Mouse (Mus musculus): ENCODE results near the gene Ctr9. TPM values are rescaled to one million over a fixed set of nuclear protein-coding genes. Genes with fewer than 3 reads are reported as not detected.

Gene Ctr9
- polyA plus RNA-seq, 2 experiments = 12.7 to 20.2 TPM

GRCm38 (mm10) chr7:111059527-111059926 is 30.8 kb downstream of the Ctr9 start:
- DNase-seq (ENCODE audit: low read depth in 3 of 3, low spot score in 3 of 3) (no peak), ATAC-seq (ENCODE audit: insufficient read depth) (no peak)
- H3K9me3 ChIP-seq (ENCODE audit: control insufficient read depth, low read length) = no peaks in the 10 kb centered on the region
- WGBS (ENCODE audit: insufficient replicate concordance) = 78% methylated on average over 5 of the region's 5 CpGs
- no peak overlapping the region for H3K9ac ChIP-seq (replicated peaks)
- no peak overlapping the region for H3K4me2 ChIP-seq (ENCODE audit: low read depth)
- H3K27me3 ChIP-seq (ENCODE audit: control insufficient read depth, insufficient read depth, low read length) = no peaks in the 10 kb centered on the region
- no peak overlapping the region for H3K27ac ChIP-seq
- TF ChIP-seq CTCF (IDR thresholded peaks at IDR 0.05; ENCODE audit: low read depth) (no peak), EP300 (IDR thresholded peaks at IDR 0.05; ENCODE audit: low read depth) (no peak)
- no peak overlapping the region for H3K4me3 ChIP-seq (ENCODE audit: insufficient read depth in 1 of 2, low read depth in 2 of 2, low read length in 2 of 2)
- no peaks in the 10 kb centered on the region for H3K4me1 ChIP-seq (replicated peaks; ENCODE audit: control insufficient read depth in 2 of 2, insufficient read depth in 2 of 2, low read length in 1 of 2)
- peaks cover 3% of the 10 kb centered on the region for H3K36me3 ChIP-seq (replicated peaks; ENCODE audit: control insufficient read depth, insufficient read depth, low read depth)

GRCm38 (mm10) chr7:111062971-111063370 is 34.2 kb downstream of the Ctr9 start:
- no peak overlapping the region for H3K4me3 ChIP-seq (ENCODE audit: insufficient read depth in 1 of 2, low read depth in 2 of 2, low read length in 2 of 2)
- WGBS (ENCODE audit: insufficient replicate concordance) = 83% methylated on average over 1 of the region's 1 CpGs
- peaks cover 4% of the 10 kb centered on the region for H3K9me3 ChIP-seq (ENCODE audit: control insufficient read depth, low read length)
- no peak overlapping the region for H3K27ac ChIP-seq
- DNase-seq (ENCODE audit: low read depth in 3 of 3, low spot score in 3 of 3) (no peak), ATAC-seq (ENCODE audit: insufficient read depth) (no peak)
- no peaks in the 10 kb centered on the region for H3K27me3 ChIP-seq (ENCODE audit: control insufficient read depth, insufficient read depth, low read length)
- H3K9ac ChIP-seq (replicated peaks) = no peak overlapping the region
- peaks cover 6% of the 10 kb centered on the region for H3K36me3 ChIP-seq (replicated peaks; ENCODE audit: control insufficient read depth, insufficient read depth, low read depth)
- H3K4me1 ChIP-seq (replicated peaks; ENCODE audit: control insufficient read depth in 2 of 2, insufficient read depth in 2 of 2, low read length in 1 of 2) = no peaks in the 10 kb centered on the region
- TF ChIP-seq CTCF (IDR thresholded peaks at IDR 0.05; ENCODE audit: low read depth) (no peak), EP300 (IDR thresholded peaks at IDR 0.05; ENCODE audit: low read depth) (no peak)
- no peak overlapping the region for H3K4me2 ChIP-seq (ENCODE audit: low read depth)

- Histone ChIP-seq H3K27ac (no peak overlapping the region), H3K9ac (replicated peaks) (no peak overlapping the region), H3K36me3 (replicated peaks; ENCODE audit: control insufficient read depth, insufficient read depth, low read depth) (peaks cover 57% of the 10 kb centered on the region), H3K9me3 (ENCODE audit: control insufficient read depth, low read length) (peaks cover 6% of the 10 kb centered on the region), H3K4me3 (ENCODE audit: insufficient read depth in 1 of 2, low read depth in 2 of 2, low read length in 2 of 2) (no peak overlapping the region), H3K27me3 (ENCODE audit: control insufficient read depth, insufficient read depth, low read length) (no peaks in the 10 kb centered on the region), H3K4me1 (replicated peaks; ENCODE audit: control insufficient read depth in 2 of 2, insufficient read depth in 2 of 2, low read length in 1 of 2) (no peaks in the 10 kb centered on the region), H3K4me2 (ENCODE audit: low read depth) (no peak overlapping the region)
- 96% methylated on average over 3 of the region's 3 CpGs for WGBS (ENCODE audit: insufficient replicate concordance)
- no peak for ATAC-seq (ENCODE audit: insufficient read depth)
- TF ChIP-seq EP300 (IDR thresholded peaks at IDR 0.05; ENCODE audit: low read depth) (no peak), CTCF (IDR thresholded peaks at IDR 0.05; ENCODE audit: low read depth) (no peak)
- DNase-seq (ENCODE audit: low read depth in 3 of 3, low spot score in 3 of 3) = no peak
Observed at GRCm38 (mm10) chr7:111068181-111068580, 39.4 kb downstream of the Ctr9 start.

- no peak for DNase-seq (ENCODE audit: low read depth in 3 of 3, low spot score in 3 of 3)
Observed at GRCm38 (mm10) chr7:111069439-111070166, 40.9 kb downstream of the Ctr9 start.

GRCm38 (mm10) chr7:111070167-111070496 is 41.4 kb downstream of the Ctr9 start:
- Histone ChIP-seq H3K36me3 (replicated peaks; ENCODE audit: control insufficient read depth, insufficient read depth, low read depth) (peaks cover 76% of the 10 kb centered on the region), H3K27ac (no peak overlapping the region), H3K4me3 (ENCODE audit: insufficient read depth in 1 of 2, low read depth in 2 of 2, low read length in 2 of 2) (no peak overlapping the region), H3K4me2 (ENCODE audit: low read depth) (no peak overlapping the region), H3K4me1 (replicated peaks; ENCODE audit: control insufficient read depth in 2 of 2, insufficient read depth in 2 of 2, low read length in 1 of 2) (no peaks in the 10 kb centered on the region), H3K9me3 (ENCODE audit: control insufficient read depth, low read length) (peaks cover 6% of the 10 kb centered on the region), H3K9ac (replicated peaks) (no peak overlapping the region), H3K27me3 (ENCODE audit: control insufficient read depth, insufficient read depth, low read length) (no peaks in the 10 kb centered on the region)
- no peak for DNase-seq (ENCODE audit: low read depth in 3 of 3, low spot score in 3 of 3)
- peak; percentile 12; the same call in 1 of the 2 replicates for ATAC-seq (ENCODE audit: insufficient read depth)
- TF ChIP-seq CTCF (IDR thresholded peaks at IDR 0.05; ENCODE audit: low read depth) (no peak), EP300 (IDR thresholded peaks at IDR 0.05; ENCODE audit: low read depth) (no peak)
- WGBS (ENCODE audit: insufficient replicate concordance) = 94% methylated on average over 2 of the region's 2 CpGs

More at GRCm38 (mm10) chr7:111069439-111070166, 40.9 kb downstream of the Ctr9 start:
- Histone ChIP-seq H3K4me2 (ENCODE audit: low read depth) (no peak overlapping the region), H3K9ac (replicated peaks) (no peak overlapping the region), H3K27me3 (ENCODE audit: control insufficient read depth, insufficient read depth, low read length) (no peaks in the 10 kb centered on the region), H3K9me3 (ENCODE audit: control insufficient read depth, low read length) (peaks cover 6% of the 10 kb centered on the region), H3K36me3 (replicated peaks; ENCODE audit: control insufficient read depth, insufficient read depth, low read depth) (peaks cover 71% of the 10 kb centered on the region), H3K4me3 (ENCODE audit: insufficient read depth in 1 of 2, low read depth in 2 of 2, low read length in 2 of 2) (no peak overlapping the region), H3K4me1 (replicated peaks; ENCODE audit: control insufficient read depth in 2 of 2, insufficient read depth in 2 of 2, low read length in 1 of 2) (no peaks in the 10 kb centered on the region), H3K27ac (no peak overlapping the region)
- no peak for TF ChIP-seq CTCF (IDR thresholded peaks at IDR 0.05; ENCODE audit: low read depth)
- no peak for TF ChIP-seq EP300 (IDR thresholded peaks at IDR 0.05; ENCODE audit: low read depth)
- WGBS (ENCODE audit: insufficient replicate concordance) = 92% methylated on average over 7 of the region's 7 CpGs
- ATAC-seq (ENCODE audit: insufficient read depth) = peak; percentile 25

Measured in liver, embryonic 14.5 days (tissue).